In the genomic region with DNA sequence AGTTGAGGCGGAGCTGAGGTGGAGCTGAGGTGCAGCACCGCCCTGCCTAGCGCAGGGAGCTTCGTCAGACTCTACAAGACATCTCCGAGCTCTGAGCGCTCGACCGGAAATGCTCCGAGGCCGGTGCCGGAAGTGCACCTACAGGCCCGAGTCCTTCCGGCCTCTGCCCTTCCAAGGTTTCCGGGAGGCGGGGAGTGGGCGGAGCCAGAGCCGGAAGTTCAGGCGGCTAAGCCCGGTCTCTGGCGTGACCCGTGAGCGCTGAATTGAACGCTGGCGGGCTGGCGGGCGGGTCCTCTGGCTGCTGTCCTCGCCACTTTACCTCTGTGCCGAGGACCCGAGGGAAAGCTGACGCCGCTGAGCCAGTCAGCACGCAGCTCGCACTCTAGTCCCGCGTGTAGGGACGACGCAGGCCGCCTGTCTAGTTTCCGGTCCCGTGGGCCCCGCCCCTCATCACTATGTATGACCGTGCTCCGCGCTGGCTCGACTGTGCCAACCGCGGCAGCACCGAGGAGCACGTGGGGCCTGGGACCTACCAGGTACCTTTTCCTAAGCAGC, we compare ENCODE assay signal across 8 mouse cellular contexts. TPM values are rescaled to one million over a fixed set of nuclear protein-coding genes. Genes with fewer than 3 reads are reported as not detected.
DNase-seq lines count a peak whose midpoint lies in the region; ATAC-seq lines count a peak whose summit lies in the region.

A gene (plus strand): TSS at position 251 of the 555 bp plus-strand sequence.

- H3K36me3 ChIP-seq in forebrain, embryonic 13.5 days (ENCODE audit: poor library complexity, severe bottlenecking): no peaks in the 10 kb centered on the region
- no peaks in the 10 kb centered on the region for H3K36me3 ChIP-seq in heart, embryonic 16.5 days (ENCODE audit: control insufficient read depth, insufficient read depth)
- no peaks in the 10 kb centered on the region for H3K36me3 ChIP-seq in liver, embryonic 11.5 days (ENCODE audit: control insufficient read depth, insufficient read depth, low read length)

- H3K4me3 ChIP-seq in forebrain, embryonic 13.5 days: peak within 1 kb of the TSS; percentile 63
- peak within 1 kb of the TSS; percentile 75 for H3K4me3 ChIP-seq in heart, embryonic 16.5 days (ENCODE audit: low read length)
- peak within 1 kb of the TSS; percentile 58 for H3K4me3 ChIP-seq in liver, embryonic 11.5 days (ENCODE audit: low read depth, low read length)

- under 1% methylated on average over 49 of the region's 49 CpGs for WGBS in forebrain, embryonic 13.5 days
- WGBS in heart, embryonic 16.5 days: 1% methylated on average over 49 of the region's 49 CpGs
- WGBS in liver, embryonic 11.5 days: 2% methylated on average over 49 of the region's 49 CpGs

- peaks cover 30% of the 10 kb centered on the region for H3K27me3 ChIP-seq in forebrain, embryonic 13.5 days
- H3K27me3 ChIP-seq in heart, embryonic 16.5 days (ENCODE audit: control insufficient read depth, insufficient read depth, low read length): peaks cover 15% of the 10 kb centered on the region
- H3K27me3 ChIP-seq in liver, embryonic 11.5 days (replicated peaks; ENCODE audit: control insufficient read depth, insufficient read depth, low read length): peaks cover 3% of the 10 kb centered on the region; the same call in 1 of the 2 replicates

- peak; percentile 96 for DNase-seq in cerebellum, adult 11-12 months
- peak; percentile 90 for DNase-seq in kidney, postnatal 14 days
- DNase-seq in liver, embryonic 11.5 days (ENCODE audit: low spot score): peak; percentile 84
- peak; percentile 90 to 92 for DNase-seq in spleen, postnatal 36 days (ENCODE audit: low spot score in 2 of 2)

- ATAC-seq in CD4-positive, CD25-positive, alpha-beta regulatory T cell, adult 4 months: peak; percentile 92
- peak; percentile 99 for ATAC-seq in forebrain, embryonic 13.5 days
- peak; percentile 96 for ATAC-seq in heart, embryonic 16.5 days (replicated peaks; ENCODE audit: extremely low read depth, insufficient read depth, low FRiP score)
- peak; percentile 96 for ATAC-seq in liver, embryonic 11.5 days (replicated peaks; ENCODE audit: low FRiP score)
- ATAC-seq in monocyte, adult 5-6 weeks (replicated peaks; ENCODE audit: insufficient number of reproducible peaks, low FRiP score, low TSS enrichment, poor library complexity, severe bottlenecking): peak; percentile 96

- H3K9me3 ChIP-seq in forebrain, embryonic 13.5 days (replicated peaks): no peaks in the 10 kb centered on the region
- peaks cover 3% of the 10 kb centered on the region; the same call in 1 of the 2 replicates for H3K9me3 ChIP-seq in heart, embryonic 16.5 days (replicated peaks; ENCODE audit: control insufficient read depth, low read length)
- H3K9me3 ChIP-seq in liver, embryonic 11.5 days (ENCODE audit: control insufficient read depth, low read length): 0 out of 2 replicates have a peak, but pooled peaks cover 2% of the 10 kb centered on the region

- H3K27ac ChIP-seq in forebrain, embryonic 13.5 days: peak within 1 kb of the TSS; percentile 93
- peak within 1 kb of the TSS; percentile 87 for H3K27ac ChIP-seq in heart, embryonic 16.5 days (ENCODE audit: low read length)
- H3K27ac ChIP-seq in liver, embryonic 11.5 days (ENCODE audit: low read depth, low read length): peak within 1 kb of the TSS; percentile 71; the same call in 1 of the 2 replicates

- peak within 1 kb of the TSS; percentile 68 for H3K9ac ChIP-seq in forebrain, embryonic 13.5 days
- H3K9ac ChIP-seq in heart, embryonic 16.5 days (ENCODE audit: low read length): peak within 1 kb of the TSS; percentile 76
- peak within 1 kb of the TSS; percentile 73 for H3K9ac ChIP-seq in liver, embryonic 11.5 days (ENCODE audit: low read depth, low read length)

- no peaks in the 10 kb centered on the region for H3K4me1 ChIP-seq in forebrain, embryonic 13.5 days
- no peaks in the 10 kb centered on the region for H3K4me1 ChIP-seq in heart, embryonic 16.5 days (ENCODE audit: control insufficient read depth, insufficient read depth, low read length)
- H3K4me1 ChIP-seq in liver, embryonic 11.5 days (replicated peaks; ENCODE audit: control insufficient read depth, insufficient read depth, low read length): no peaks in the 10 kb centered on the region

- peak within 1 kb of the TSS; percentile 77 for H3K4me2 ChIP-seq in forebrain, embryonic 13.5 days
- peak within 1 kb of the TSS; percentile 97 for H3K4me2 ChIP-seq in heart, embryonic 16.5 days (ENCODE audit: low read depth, low read length)
- H3K4me2 ChIP-seq in liver, embryonic 11.5 days: peak within 1 kb of the TSS; percentile 80

RNA-seq across cellular contexts. Expression of the gene that starts here (rescaled TPM):
- not detected for polyA plus RNA-seq in CD4-positive, CD25-positive, alpha-beta regulatory T cell, adult 4 months (2017; shearing (Covaris generic))
- not detected in 2 replicates for polyA plus RNA-seq in forebrain, embryonic 13.5 days (2015; fragmentation: Nextera tagmentation; extraction: Ambion mirVana)
- polyA plus RNA-seq in heart, embryonic 16.5 days (2015; fragmentation: Nextera tagmentation; extraction: Ambion mirVana): 0.09 TPM in 1 of 2 replicates, not detected in the other
- polyA plus RNA-seq in liver, embryonic 11.5 days (2014; fragmentation: Nextera tagmentation; extraction: Ambion mirVana): not detected in 2 replicates
- not detected in 3 replicates for total RNA-seq in monocyte, adult 5-6 weeks (2017)

Comparison
In these comparisons a context has a peak if more than half of its experiments do, and no peak if none do; other contexts are left out.
1. Peak in every context shown above with its lines: DNase-seq, ATAC-seq, H3K4me3 ChIP-seq and H3K27ac ChIP-seq.
2. Peak in ATAC-seq in CD4-positive, CD25-positive, alpha-beta regulatory T cell, adult 4 months; RNA of the gene not detected or under 1 TPM.
3. Peak in ATAC-seq, H3K4me3 ChIP-seq, H3K27ac ChIP-seq, H3K9ac ChIP-seq and H3K4me2 ChIP-seq in forebrain, embryonic 13.5 days; RNA of the gene not detected or under 1 TPM.
4. Peak in ATAC-seq, H3K4me3 ChIP-seq, H3K27ac ChIP-seq, H3K9ac ChIP-seq and H3K4me2 ChIP-seq in heart, embryonic 16.5 days; RNA of the gene not detected or under 1 TPM.
5. Peak in DNase-seq, ATAC-seq, H3K4me3 ChIP-seq, H3K27ac ChIP-seq, H3K9ac ChIP-seq and H3K4me2 ChIP-seq in liver, embryonic 11.5 days; RNA of the gene not detected or under 1 TPM.
6. Peak in ATAC-seq in monocyte, adult 5-6 weeks; RNA of the gene not detected or under 1 TPM.